Mouse (Mus musculus): ENCODE measurements around the gene Btk. TPM values are rescaled to one million over a fixed set of nuclear protein-coding genes. Genes with fewer than 3 reads are reported as not detected.
"Not testable (repeated sequence)": the region's sequence is repeated elsewhere in the genome, so short reads cannot be mapped to it uniquely, and the experiment has no call there.

The Btk gene
- polyA plus RNA-seq, 1 experiment from 2014 or later: 0.36 TPM

- no peak overlapping the region for H3K4me3 ChIP-seq (ENCODE audit: low read depth, low read length)
- H3K4me1 ChIP-seq (ENCODE audit: control insufficient read depth, insufficient read depth, low read length): no peaks in the 10 kb centered on the region
- H3K9ac ChIP-seq (ENCODE audit: low read depth, low read length): no peak overlapping the region
- WGBS: 84% methylated on average over 6 of the region's 6 CpGs
- H3K27me3 ChIP-seq (ENCODE audit: control insufficient read depth, insufficient read depth, low read depth, low read length): no peaks in the 10 kb centered on the region
- H3K4me2 ChIP-seq (ENCODE audit: low read length): no peak overlapping the region
- H3K9me3 ChIP-seq (replicated peaks; ENCODE audit: control insufficient read depth, low read length, poor library complexity, severe bottlenecking): no peaks in the 10 kb centered on the region
- no peak overlapping the region for H3K27ac ChIP-seq (ENCODE audit: low read length)
- no peaks in the 10 kb centered on the region for H3K36me3 ChIP-seq (ENCODE audit: control insufficient read depth, insufficient read depth, low read length)
- no peak for ATAC-seq
Observed at GRCm38 (mm10) chrX:134554425-134554824, 28.9 kb downstream of the Btk start.

- no peaks in the 10 kb centered on the region for H3K27me3 ChIP-seq (ENCODE audit: control insufficient read depth, insufficient read depth, low read depth, low read length)
- ATAC-seq: no peak
- no peaks in the 10 kb centered on the region for H3K9me3 ChIP-seq (replicated peaks; ENCODE audit: control insufficient read depth, low read length, poor library complexity, severe bottlenecking)
- no peaks in the 10 kb centered on the region for H3K36me3 ChIP-seq (ENCODE audit: control insufficient read depth, insufficient read depth, low read length)
- H3K4me2 ChIP-seq (ENCODE audit: low read length): no peak overlapping the region
- H3K27ac ChIP-seq (ENCODE audit: low read length): no peak overlapping the region
- H3K9ac ChIP-seq (ENCODE audit: low read depth, low read length): no peak overlapping the region
- no peaks in the 10 kb centered on the region for H3K4me1 ChIP-seq (ENCODE audit: control insufficient read depth, insufficient read depth, low read length)
- H3K4me3 ChIP-seq (ENCODE audit: low read depth, low read length): no peak overlapping the region
- WGBS: 81% methylated on average over 3 of the region's 4 CpGs
Observed at GRCm38 (mm10) chrX:134553326-134553725, 30.0 kb downstream of the Btk start.

- 19% methylated on average over 5 of the region's 5 CpGs for WGBS
- H3K4me2 ChIP-seq (ENCODE audit: low read length): no peak overlapping the region
- no peak overlapping the region for H3K9ac ChIP-seq (ENCODE audit: low read depth, low read length)
- 0 out of 2 replicates have a peak, but pooled peaks have one; percentile 39 for ATAC-seq
- no peaks in the 10 kb centered on the region for H3K4me1 ChIP-seq (ENCODE audit: control insufficient read depth, insufficient read depth, low read length)
- no peaks in the 10 kb centered on the region for H3K27me3 ChIP-seq (ENCODE audit: control insufficient read depth, insufficient read depth, low read depth, low read length)
- no peak overlapping the region for H3K4me3 ChIP-seq (ENCODE audit: low read depth, low read length)
- no peaks in the 10 kb centered on the region for H3K9me3 ChIP-seq (replicated peaks; ENCODE audit: control insufficient read depth, low read length, poor library complexity, severe bottlenecking)
- H3K36me3 ChIP-seq (ENCODE audit: control insufficient read depth, insufficient read depth, low read length): no peaks in the 10 kb centered on the region
- H3K27ac ChIP-seq (ENCODE audit: low read length): no peak overlapping the region
Observed at GRCm38 (mm10) chrX:134550903-134551302, 32.5 kb downstream of the Btk start.

- no peak for ATAC-seq
- no peak overlapping the region for H3K4me3 ChIP-seq (ENCODE audit: low read depth, low read length)
- WGBS: 86% methylated on average over 4 of the region's 4 CpGs
Observed at GRCm38 (mm10) chrX:134547330-134547729, 36.0 kb downstream of the Btk start.

GRCm38 (mm10) chrX:134541955-134542308 lies 41.4 kb downstream of the Btk start:
- Histone ChIP-seq H3K9me3 (replicated peaks; ENCODE audit: control insufficient read depth, low read length, poor library complexity, severe bottlenecking) (no peaks in the 10 kb centered on the region), H3K9ac (ENCODE audit: low read depth, low read length) (peak overlapping the region; percentile 60; the same call in 1 of the 2 replicates), H3K4me3 (ENCODE audit: low read depth, low read length) (peak overlapping the region; percentile 46), H3K4me1 (ENCODE audit: control insufficient read depth, insufficient read depth, low read length) (peaks cover 3% of the 10 kb centered on the region; the same call in 1 of the 2 replicates), H3K27me3 (ENCODE audit: control insufficient read depth, insufficient read depth, low read depth, low read length) (no peaks in the 10 kb centered on the region), H3K27ac (ENCODE audit: low read length) (no peak overlapping the region), H3K36me3 (ENCODE audit: control insufficient read depth, insufficient read depth, low read length) (no peaks in the 10 kb centered on the region), H3K4me2 (ENCODE audit: low read length) (peak overlapping the region; percentile 59)
- WGBS: 18% methylated on average over 6 of the region's 6 CpGs
- ATAC-seq: peak; percentile 56; the same call in 1 of the 2 replicates

More at GRCm38 (mm10) chrX:134547330-134547729, 36.0 kb downstream of the Btk start:
- Histone ChIP-seq H3K27me3 (ENCODE audit: control insufficient read depth, insufficient read depth, low read depth, low read length) (no peaks in the 10 kb centered on the region), H3K4me1 (ENCODE audit: control insufficient read depth, insufficient read depth, low read length) (no peaks in the 10 kb centered on the region), H3K36me3 (ENCODE audit: control insufficient read depth, insufficient read depth, low read length) (no peaks in the 10 kb centered on the region), H3K27ac (ENCODE audit: low read length) (no peak overlapping the region), H3K4me2 (ENCODE audit: low read length) (no peak overlapping the region), H3K9me3 (replicated peaks; ENCODE audit: control insufficient read depth, low read length, poor library complexity, severe bottlenecking) (no peaks in the 10 kb centered on the region), H3K9ac (ENCODE audit: low read depth, low read length) (no peak overlapping the region)

GRCm38 (mm10) chrX:134541145-134541954 lies 42.0 kb downstream of the Btk start, which contains the start of gene Timm8a1:
Timm8a1 (minus strand) TSS chrX:134541865.
- Histone ChIP-seq H3K9me3 (replicated peaks; ENCODE audit: control insufficient read depth, low read length, poor library complexity, severe bottlenecking) (no peaks in the 10 kb centered on the region), H3K4me2 (ENCODE audit: low read length) (peak within 1 kb of the TSS; percentile 66), H3K4me3 (ENCODE audit: low read depth, low read length) (peak within 1 kb of the TSS; percentile 46), H3K27me3 (ENCODE audit: control insufficient read depth, insufficient read depth, low read depth, low read length) (no peaks in the 10 kb centered on the region), H3K9ac (ENCODE audit: low read depth, low read length) (peak within 1 kb of the TSS; percentile 60), H3K36me3 (ENCODE audit: control insufficient read depth, insufficient read depth, low read length) (no peaks in the 10 kb centered on the region), H3K27ac (ENCODE audit: low read length) (no peak within 1 kb of the TSS), H3K4me1 (ENCODE audit: control insufficient read depth, insufficient read depth, low read length) (peaks cover 3% of the 10 kb centered on the region; the same call in 1 of the 2 replicates)
- peak; percentile 95 for ATAC-seq
- 27% methylated on average over 32 of the region's 61 CpGs for WGBS

GRCm38 (mm10) chrX:134540414-134541135 lies 42.8 kb downstream of the Btk start:
- ATAC-seq: peak; percentile 9; the same call in 1 of the 2 replicates
- Histone ChIP-seq H3K4me1 (ENCODE audit: control insufficient read depth, insufficient read depth, low read length) (peaks cover 3% of the 10 kb centered on the region; the same call in 1 of the 2 replicates), H3K9me3 (replicated peaks; ENCODE audit: control insufficient read depth, low read length, poor library complexity, severe bottlenecking) (no peaks in the 10 kb centered on the region), H3K9ac (ENCODE audit: low read depth, low read length) (no peak overlapping the region; the same call in 1 of the 2 replicates), H3K36me3 (ENCODE audit: control insufficient read depth, insufficient read depth, low read length) (no peaks in the 10 kb centered on the region), H3K27me3 (ENCODE audit: control insufficient read depth, insufficient read depth, low read depth, low read length) (no peaks in the 10 kb centered on the region), H3K4me3 (ENCODE audit: low read depth, low read length) (peak overlapping the region; percentile 46), H3K27ac (ENCODE audit: low read length) (no peak overlapping the region), H3K4me2 (ENCODE audit: low read length) (peak overlapping the region; percentile 66)
- WGBS: 26% methylated on average over 12 of the region's 12 CpGs

- not testable (repeated sequence) for ATAC-seq; H3K27me3 ChIP-seq (ENCODE audit: control insufficient read depth, insufficient read depth, low read depth, low read length)
- 87% methylated on average over 10 of the region's 10 CpGs for WGBS
Observed at GRCm38 (mm10) chrX:134539795-134540194, 43.6 kb downstream of the Btk start.

GRCm38 (mm10) chrX:134533346-134533745 lies 50.0 kb downstream of the Btk start:
- H3K27ac ChIP-seq (ENCODE audit: low read length): no peak overlapping the region
- ATAC-seq: no peak
- no peak overlapping the region for H3K4me3 ChIP-seq (ENCODE audit: low read depth, low read length)
- H3K4me2 ChIP-seq (ENCODE audit: low read length): no peak overlapping the region
- no peaks in the 10 kb centered on the region for H3K36me3 ChIP-seq (ENCODE audit: control insufficient read depth, insufficient read depth, low read length)
- 79% methylated on average over 2 of the region's 2 CpGs for WGBS
- H3K9me3 ChIP-seq (replicated peaks; ENCODE audit: control insufficient read depth, low read length, poor library complexity, severe bottlenecking): no peaks in the 10 kb centered on the region
- no peak overlapping the region for H3K9ac ChIP-seq (ENCODE audit: low read depth, low read length)
- H3K27me3 ChIP-seq (ENCODE audit: control insufficient read depth, insufficient read depth, low read depth, low read length): no peaks in the 10 kb centered on the region
- no peaks in the 10 kb centered on the region for H3K4me1 ChIP-seq (ENCODE audit: control insufficient read depth, insufficient read depth, low read length)

More at GRCm38 (mm10) chrX:134539795-134540194, 43.6 kb downstream of the Btk start:
- not testable (repeated sequence) for H3K36me3 ChIP-seq (ENCODE audit: control insufficient read depth, insufficient read depth, low read length); H3K4me1 ChIP-seq (ENCODE audit: control insufficient read depth, insufficient read depth, low read length); H3K9ac ChIP-seq (ENCODE audit: low read depth, low read length); H3K27ac ChIP-seq (ENCODE audit: low read length); H3K4me3 ChIP-seq (ENCODE audit: low read depth, low read length); H3K9me3 ChIP-seq (replicated peaks; ENCODE audit: control insufficient read depth, low read length, poor library complexity, severe bottlenecking)
- H3K4me2 ChIP-seq (ENCODE audit: low read length): peak overlapping the region; percentile 66; the same call in 1 of the 2 replicates
